Mouse (Mus musculus): Measurements from ENCODE around the gene Gbp2b.

- TF ChIP-seq CTCF (IDR thresholded peaks at IDR 0.05; ENCODE audit: low read depth, low read length), result no peak
- TF ChIP-seq POLR2A (IDR thresholded peaks at IDR 0.05; ENCODE audit: borderline replicate concordance, low read depth, low read length), result no peak
Observed at GRCm38 (mm10) chr3:142597923-142598322, 3.3 kb downstream of the Gbp2b start.
